Mouse (Mus musculus): Measurements from ENCODE around the gene Sdhb. TPM values are rescaled to one million over a fixed set of nuclear protein-coding genes. Genes with fewer than 3 reads are reported as not detected.

Gene Sdhb
- polyA plus RNA-seq, 1 experiment from 2014 or later = 438 TPM

DNA sequence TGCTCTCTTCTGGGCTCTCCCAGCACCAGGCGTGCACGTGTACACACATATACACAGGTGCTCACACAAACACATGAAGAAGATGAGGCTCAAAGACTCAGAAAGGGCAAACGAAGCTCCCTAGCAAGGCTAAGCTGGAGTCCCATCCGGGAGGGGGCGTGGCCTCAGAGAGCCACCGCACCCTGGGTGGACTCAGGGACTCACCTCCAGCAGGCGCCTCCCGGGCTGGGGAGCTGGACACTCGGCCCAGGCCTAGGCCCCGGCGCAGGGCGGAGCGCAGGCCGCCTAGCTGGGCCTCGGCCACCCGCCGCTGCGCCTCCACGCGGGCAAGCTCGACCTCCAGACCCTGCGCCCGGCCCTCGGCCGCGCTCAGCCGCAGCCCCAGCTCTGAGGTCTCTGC is 64.0 kb downstream of the Sdhb start:
- WGBS = 70% methylated on average over 27 of the region's 27 CpGs
- H3K4me3 ChIP-seq = no peak overlapping the region
- no peaks in the 10 kb centered on the region for H3K27me3 ChIP-seq (replicated peaks; ENCODE audit: low read depth, poor library complexity, severe bottlenecking)
- H3K27ac ChIP-seq (replicated peaks) = no peak overlapping the region; the same call in 1 of the 2 replicates
- no peak for DNase-seq (ENCODE audit: low spot score)
- peaks cover 27% of the 10 kb centered on the region for H3K4me1 ChIP-seq
- no peaks in the 10 kb centered on the region for H3K9me3 ChIP-seq
- peaks cover 88% of the 10 kb centered on the region for H3K36me3 ChIP-seq (replicated peaks)

Other genes with a start within 250 kb of the Sdhb start
- not detected in 2 replicates for gene Padi6, start 218.6 kb upstream of the Sdhb start, polyA plus RNA-seq (2016; fragmentation: Nextera tagmentation; extraction: Ambion mirVana)
- gene Padi4, start 187.0 kb upstream of the Sdhb start, polyA plus RNA-seq (2016; fragmentation: Nextera tagmentation; extraction: Ambion mirVana) = 0.30 and 0.49 TPM in 2 replicates
- gene Padi3, start 150.6 kb upstream of the Sdhb start, polyA plus RNA-seq (2016; fragmentation: Nextera tagmentation; extraction: Ambion mirVana) = 0.28 and 0.60 TPM in 2 replicates
- 0.10 and 0.22 TPM in 2 replicates for gene Padi1, start 115.4 kb upstream of the Sdhb start, polyA plus RNA-seq (2016; fragmentation: Nextera tagmentation; extraction: Ambion mirVana)
- 0.97 and 1.6 TPM in 2 replicates for gene Padi2, start 54.9 kb upstream of the Sdhb start, polyA plus RNA-seq (2016; fragmentation: Nextera tagmentation; extraction: Ambion mirVana)
- 42.4 and 43.2 TPM in 2 replicates for gene Atp13a2, start 25.7 kb downstream of the Sdhb start, polyA plus RNA-seq (2016; fragmentation: Nextera tagmentation; extraction: Ambion mirVana)
- 399 and 480 TPM in 2 replicates for gene Mfap2, start 49.2 kb downstream of the Sdhb start, polyA plus RNA-seq (2016; fragmentation: Nextera tagmentation; extraction: Ambion mirVana)
- gene Crocc, start 99.3 kb downstream of the Sdhb start, polyA plus RNA-seq (2016; fragmentation: Nextera tagmentation; extraction: Ambion mirVana) = 11.0 and 11.3 TPM in 2 replicates
- 65.6 and 69.4 TPM in 2 replicates for gene Necap2, start 117.2 kb downstream of the Sdhb start, polyA plus RNA-seq (2016; fragmentation: Nextera tagmentation; extraction: Ambion mirVana)
- gene Spata21, start 127.1 kb downstream of the Sdhb start, polyA plus RNA-seq (2016; fragmentation: Nextera tagmentation; extraction: Ambion mirVana) = 0.05 and 0.11 TPM in 2 replicates
- gene Szrd1, start 178.6 kb downstream of the Sdhb start, polyA plus RNA-seq (2016; fragmentation: Nextera tagmentation; extraction: Ambion mirVana) = 37.4 and 39.0 TPM in 2 replicates
- gene Fbxo42, start 186.7 kb downstream of the Sdhb start, polyA plus RNA-seq (2016; fragmentation: Nextera tagmentation; extraction: Ambion mirVana) = 29.3 and 30.6 TPM in 2 replicates

Measured in embryonic facial prominence, embryonic 10.5 days (tissue).